Mouse (Mus musculus) kidney, embryonic 14.5 days (tissue): ENCODE data around the gene Gfod2. TPM values are rescaled to one million over a fixed set of nuclear protein-coding genes. Genes with fewer than 3 reads are reported as not detected.
A peak's percentile ranks its signal among the peaks of the same experiment; 100 is the strongest.

Experiments used
- ATAC-seq: fragments of 200-750 bp; cut with Nextera tagmentation; 2 replicates; pipeline ENCODE4 v1.8.0; 2017; ENCODE audit warnings: moderate number of reproducible peaks, mild to moderate bottlenecking, moderate TSS enrichment, moderate library complexity; ENCODE audit not compliant: low FRiP score, low TSS enrichment
- H3K27ac ChIP-seq: fragments of 300-500 bp; sonication (generic); 2 replicates; pipeline ENCODE4 v1.5.1; 2014; ENCODE audit warnings: low read depth, mild to moderate bottlenecking, low read length, moderate library complexity, mixed read lengths
- H3K27me3 ChIP-seq: fragments of 300-500 bp; sonication (generic); 2 replicates; pipeline ENCODE4 v1.6.1; 2014; ENCODE audit warnings: mild to moderate bottlenecking, low read length; ENCODE audit not compliant: control insufficient read depth, insufficient read depth
- H3K36me3 ChIP-seq: fragments of 300-500 bp; sonication (generic); 2 replicates; pipeline ENCODE4 v1.6.1; 2014; ENCODE audit warnings: low read length, mixed read lengths; ENCODE audit not compliant: control insufficient read depth, insufficient read depth
- H3K4me1 ChIP-seq: fragments of 300-500 bp; sonication (generic); 2 replicates; pipeline ENCODE4 v1.6.1; 2014; ENCODE audit warnings: low read length, mixed read lengths; ENCODE audit not compliant: control insufficient read depth, insufficient read depth
- H3K4me2 ChIP-seq: fragments of 300-500 bp; sonication (generic); replicated peaks from 2 replicates; pipeline ENCODE4 v1.6.1; 2014; ENCODE audit warnings: low read depth, mild to moderate bottlenecking, low read length
- H3K4me3 ChIP-seq: fragments of 300-500 bp; sonication (generic); 2 replicates; pipeline ENCODE4 v1.5.1; 2014; ENCODE audit warnings: mild to moderate bottlenecking, low read length
- H3K9ac ChIP-seq: fragments of 300-500 bp; sonication (generic); 2 replicates; pipeline ENCODE4 v1.6.1; 2014; ENCODE audit warnings: low read depth, mild to moderate bottlenecking, low read length, moderate library complexity
- H3K9me3 ChIP-seq: fragments of 300-500 bp; sonication (generic); 2 replicates; pipeline ENCODE4 v1.6.1; 2016; ENCODE audit warnings: low read length; ENCODE audit not compliant: control insufficient read depth
- WGBS: fragments of 180-500 bp; shearing (Covaris S2); extraction: QIAGEN DNeasy Blood & Tissue Kit; methylation state at CpG from one replicate; pipeline ENCODE4 v1.1.7; 2014; 5-methylcytosine and 5-hydroxymethylcytosine counted together
- polyA plus RNA-seq: library from polyadenylated mRNA; unstranded; fragments of >200 nt; fragmentation: Nextera tagmentation; extraction: Ambion mirVana; gene quantifications from 2 replicates; pipeline ENCODE4 v1.2.1, GENCODE M21; 2014

The Gfod2 gene
- polyA plus RNA-seq, 1 experiment from 2014 or later: 15.8 TPM

DNA sequence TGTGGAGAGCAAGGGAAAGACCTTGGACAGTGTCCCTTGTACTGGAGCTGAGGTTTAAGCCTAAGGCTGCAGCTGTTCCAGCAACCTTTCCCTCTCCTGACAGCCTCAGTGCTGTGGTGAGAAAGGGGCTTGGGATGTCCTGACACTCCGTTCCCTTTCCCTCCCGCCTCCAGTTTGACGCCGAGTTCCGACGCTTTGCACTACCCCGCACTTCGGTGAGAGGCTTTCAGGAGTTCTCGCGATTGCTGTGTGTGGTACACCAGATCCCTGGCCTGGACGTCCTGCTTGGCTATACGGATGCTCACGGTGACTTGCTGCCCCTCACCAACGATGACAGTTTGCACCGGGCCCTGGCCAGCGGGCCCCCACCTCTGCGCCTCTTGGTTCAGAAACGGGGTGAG, 56.5 kb downstream of the Gfod2 start:
- Histone ChIP-seq H3K9ac (peak overlapping the region; percentile 63), H3K36me3 (peaks cover 34% of the 10 kb centered on the region), H3K4me1 (peaks cover 15% of the 10 kb centered on the region), H3K4me3 (peak overlapping the region; percentile 47), H3K27me3 (no peaks in the 10 kb centered on the region), H3K27ac (peak overlapping the region; percentile 52; the same call in 1 of the 2 replicates), H3K9me3 (no peaks in the 10 kb centered on the region), H3K4me2 (peak overlapping the region; percentile 82)
- peak; percentile 11 for ATAC-seq
- WGBS: 44% methylated on average over 18 of the region's 18 CpGs

DNA sequence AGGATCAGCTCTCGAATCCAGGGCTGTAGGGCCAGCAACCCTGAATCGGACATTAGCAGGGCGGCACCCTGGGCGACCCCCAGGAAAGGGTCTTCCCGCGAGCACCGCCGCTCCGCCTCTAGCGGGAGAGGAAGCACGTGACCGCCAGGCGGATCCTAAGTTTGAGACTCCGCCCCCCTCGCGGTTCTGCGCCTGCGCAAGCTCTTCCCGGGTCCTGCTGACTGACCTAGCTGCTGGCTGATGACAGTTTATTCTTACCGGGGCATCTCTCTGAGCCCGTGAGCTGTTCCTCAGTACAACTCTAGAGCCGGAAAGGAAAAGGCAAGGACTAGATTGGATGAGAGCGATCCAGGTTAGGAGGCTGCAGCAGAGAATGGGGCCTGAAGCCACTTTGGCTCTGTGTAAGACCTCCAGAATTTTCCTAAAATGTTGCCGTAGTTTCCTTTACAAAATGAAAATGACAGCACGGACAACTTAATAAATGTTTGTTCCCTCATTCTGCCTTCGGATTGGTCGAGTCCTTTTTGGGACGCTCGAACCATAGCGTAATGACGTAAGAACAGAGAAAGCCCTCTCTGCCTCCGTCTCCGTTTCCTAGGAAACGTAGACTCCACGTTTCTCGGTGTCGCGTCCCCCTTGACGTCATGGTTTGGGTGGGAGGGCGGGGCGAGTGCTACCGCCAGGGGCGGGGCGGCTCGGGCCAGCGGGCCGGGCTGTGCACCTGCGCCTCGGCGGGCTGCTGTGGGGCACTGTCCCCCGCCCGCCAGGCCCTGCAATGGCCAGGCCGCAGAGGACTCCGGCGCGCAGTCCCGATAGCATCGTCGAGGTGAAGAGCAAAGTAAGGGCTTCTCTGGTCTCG, 57.3 kb downstream of the Gfod2 start, which contains the start of the genes Acd and Pard6a:
TSS of gene Acd (minus strand) at position 137 of the 859 bp plus-strand sequence.
TSS of gene Pard6a (plus strand) at position 183 of the 859 bp plus-strand sequence.
- under 1% methylated on average over 60 of the region's 60 CpGs for WGBS
- H3K4me2 ChIP-seq: peak within 1 kb of the TSS; percentile 82
- peak; percentile 74 for ATAC-seq
- H3K9me3 ChIP-seq: no peaks in the 10 kb centered on the region
- peaks cover 42% of the 10 kb centered on the region for H3K36me3 ChIP-seq
- H3K27ac ChIP-seq: peak within 1 kb of the TSS; percentile 90
- peak within 1 kb of the TSS; percentile 47 for H3K4me3 ChIP-seq
- peaks cover 15% of the 10 kb centered on the region for H3K4me1 ChIP-seq
- H3K27me3 ChIP-seq: no peaks in the 10 kb centered on the region
- peak within 1 kb of the TSS; percentile 63 for H3K9ac ChIP-seq

DNA sequence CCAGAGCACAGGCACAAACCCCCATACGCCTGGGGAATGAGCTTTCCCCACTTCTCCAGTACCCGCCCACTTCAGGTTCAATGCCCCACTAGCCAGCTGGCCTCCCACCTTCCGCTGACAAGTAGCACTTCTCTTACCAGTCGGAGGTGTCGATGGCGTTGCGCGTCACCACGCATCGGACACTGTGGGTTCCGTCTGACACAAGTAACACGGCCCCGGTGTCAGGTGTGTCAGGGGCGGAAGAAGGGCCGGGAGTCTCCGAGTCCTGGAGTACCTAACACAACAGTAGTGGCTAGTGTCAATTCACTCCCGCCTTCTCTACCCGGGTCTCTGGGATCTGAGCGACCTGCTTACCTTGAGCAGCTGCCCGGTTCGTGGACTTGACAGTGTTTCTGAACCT, 57.9 kb downstream of the Gfod2 start:
- Histone ChIP-seq H3K4me3 (peak overlapping the region; percentile 47), H3K9me3 (no peaks in the 10 kb centered on the region), H3K4me1 (peaks cover 15% of the 10 kb centered on the region), H3K27me3 (no peaks in the 10 kb centered on the region), H3K4me2 (peak overlapping the region; percentile 82), H3K9ac (peak overlapping the region; percentile 63), H3K27ac (peak overlapping the region; percentile 90; the same call in 1 of the 2 replicates), H3K36me3 (peaks cover 42% of the 10 kb centered on the region)
- ATAC-seq: peak; percentile 58
- 0% methylated on average over 21 of the region's 21 CpGs for WGBS

DNA sequence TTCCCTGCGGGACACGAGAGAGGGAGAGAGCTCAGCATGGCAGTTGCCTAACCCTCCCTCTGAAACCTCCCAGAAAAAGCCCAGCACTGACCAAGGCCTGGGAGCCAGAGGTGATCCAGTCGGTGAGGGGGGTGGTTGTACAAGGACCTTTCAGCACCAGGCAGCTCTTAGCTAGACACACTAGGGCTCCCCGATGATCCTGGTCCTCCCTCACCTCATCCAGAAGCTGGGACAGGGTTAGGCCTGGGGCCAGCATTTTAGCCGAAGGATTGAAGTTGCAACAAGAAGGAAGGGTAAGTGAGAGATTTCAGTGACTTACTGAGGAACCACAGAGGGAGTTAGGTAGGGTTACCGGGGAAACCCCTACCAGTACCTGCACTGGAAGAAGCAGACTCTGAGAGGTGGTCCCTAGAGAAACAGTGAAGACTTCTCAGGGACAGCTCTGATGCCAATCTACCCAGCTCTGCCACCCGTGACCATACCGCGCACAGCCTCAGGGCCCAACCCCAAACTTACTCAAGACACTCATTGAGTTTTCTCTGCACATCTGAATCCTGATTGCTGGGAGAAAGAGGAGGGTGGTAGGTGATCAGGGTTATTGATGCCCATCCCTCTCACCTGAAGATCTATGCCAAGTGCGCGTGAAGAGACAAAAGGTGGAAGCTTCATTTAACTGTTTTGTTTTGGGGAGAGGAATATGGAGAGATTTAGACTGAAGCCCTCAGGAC, 58.8 kb downstream of the Gfod2 start:
- Histone ChIP-seq H3K36me3 (peaks cover 42% of the 10 kb centered on the region), H3K27ac (no peak overlapping the region), H3K4me1 (peaks cover 17% of the 10 kb centered on the region), H3K9me3 (no peaks in the 10 kb centered on the region), H3K27me3 (no peaks in the 10 kb centered on the region), H3K4me2 (peak overlapping the region; percentile 82), H3K4me3 (peak overlapping the region; percentile 47), H3K9ac (peak overlapping the region; percentile 63; the same call in 1 of the 2 replicates)
- no peak for ATAC-seq
- WGBS: 90% methylated on average over 11 of the region's 11 CpGs

DNA sequence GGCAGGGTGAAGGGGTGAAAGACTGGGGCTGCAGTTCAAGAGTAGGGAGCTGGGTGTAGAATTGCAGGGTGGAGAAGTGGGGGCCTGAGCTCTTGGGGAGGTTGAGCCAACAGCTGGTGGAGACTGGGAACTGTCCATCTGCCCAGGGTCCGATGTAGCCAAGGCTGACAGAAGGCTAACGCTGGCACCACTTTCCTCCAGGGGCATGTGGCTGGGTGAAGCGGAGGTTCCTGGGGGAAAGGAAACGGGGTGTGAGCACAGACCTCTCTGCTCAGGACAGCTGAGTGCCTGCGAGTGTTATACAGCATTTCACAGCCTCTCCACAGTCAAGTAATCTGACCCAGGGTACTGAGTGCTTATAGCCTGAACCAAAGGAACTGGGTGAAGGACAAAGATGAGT, 59.7 kb downstream of the Gfod2 start:
- H3K9ac ChIP-seq: no peak overlapping the region
- ATAC-seq: no peak
- H3K27me3 ChIP-seq: no peaks in the 10 kb centered on the region
- no peak overlapping the region for H3K4me2 ChIP-seq
- peaks cover 26% of the 10 kb centered on the region for H3K4me1 ChIP-seq
- H3K27ac ChIP-seq: no peak overlapping the region
- H3K9me3 ChIP-seq: no peaks in the 10 kb centered on the region
- no peak overlapping the region for H3K4me3 ChIP-seq
- H3K36me3 ChIP-seq: peaks cover 36% of the 10 kb centered on the region
- 88% methylated on average over 5 of the region's 5 CpGs for WGBS

DNA sequence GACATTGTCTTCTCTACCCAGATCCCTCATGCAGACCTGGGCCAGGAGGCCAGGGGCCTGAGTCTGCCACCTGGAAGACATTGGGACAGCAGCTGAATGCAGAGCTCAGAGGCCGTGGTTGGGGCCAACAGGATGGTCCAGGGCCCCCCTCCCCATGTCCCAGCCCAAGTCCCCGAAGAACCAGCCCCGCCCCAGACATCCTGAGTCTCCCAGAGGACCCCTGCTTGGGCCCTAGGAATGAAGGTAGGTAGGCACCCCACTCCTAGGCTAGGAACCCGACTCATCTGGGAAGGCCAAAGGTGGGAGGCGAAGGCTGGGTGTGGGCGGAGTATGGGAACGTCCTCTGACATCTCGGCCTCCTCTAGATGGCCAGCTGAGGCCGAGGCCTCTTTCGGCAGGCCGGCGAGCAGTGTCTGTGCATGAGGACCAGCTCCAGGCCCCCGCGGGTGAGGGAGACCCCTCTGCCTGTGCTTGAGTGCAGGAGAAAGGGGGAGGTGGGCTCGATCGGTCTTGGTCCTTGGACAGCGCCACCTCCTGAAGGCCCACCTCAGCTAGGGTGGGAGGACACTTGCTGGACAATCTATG, 61.2 kb downstream of the Gfod2 start:
- WGBS: 86% methylated on average over 17 of the region's 17 CpGs
- H3K4me3 ChIP-seq: no peak overlapping the region
- ATAC-seq: no peak
- no peak overlapping the region for H3K27ac ChIP-seq
- peaks cover 27% of the 10 kb centered on the region for H3K4me1 ChIP-seq
- H3K9ac ChIP-seq: no peak overlapping the region
- H3K36me3 ChIP-seq: peaks cover 28% of the 10 kb centered on the region
- H3K4me2 ChIP-seq: no peak overlapping the region
- H3K27me3 ChIP-seq: no peaks in the 10 kb centered on the region
- H3K9me3 ChIP-seq: peaks cover 4% of the 10 kb centered on the region; the same call in 1 of the 2 replicates

DNA sequence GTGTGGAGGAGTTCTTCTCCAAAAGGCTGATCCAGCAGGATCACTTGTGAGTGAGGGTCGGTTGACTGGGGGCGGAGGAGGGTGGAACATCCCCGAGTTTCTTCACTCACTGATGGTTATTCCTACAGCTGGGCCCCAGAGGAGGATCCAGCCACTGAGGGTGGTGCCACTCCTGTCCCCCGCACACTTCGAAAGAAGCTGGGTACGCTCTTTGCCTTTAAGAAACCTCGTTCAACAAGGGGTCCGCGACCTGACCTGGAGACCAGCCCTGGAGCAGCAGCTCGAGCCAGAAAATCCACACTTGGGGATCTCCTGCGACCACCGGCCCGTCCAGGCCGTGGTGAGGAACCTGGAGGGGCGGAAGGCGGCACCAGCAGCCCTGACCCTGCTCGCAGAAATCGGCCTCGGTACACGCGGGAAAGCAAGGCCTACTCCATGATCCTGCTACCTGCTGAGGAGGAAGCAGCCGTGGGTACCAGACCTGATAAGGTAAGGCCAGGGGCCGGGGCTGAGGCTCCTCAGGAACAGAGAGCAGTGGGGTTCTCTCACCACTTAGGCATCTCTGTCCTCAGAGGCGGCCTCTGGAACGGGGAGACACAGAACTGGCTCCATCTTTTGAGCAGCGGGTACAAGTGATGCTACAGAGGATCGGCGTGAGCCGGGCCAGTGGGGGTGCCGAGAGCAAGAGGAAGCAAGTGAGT, 63.2 kb downstream of the Gfod2 start:
- Histone ChIP-seq H3K4me3 (no peak overlapping the region), H3K36me3 (peaks cover 28% of the 10 kb centered on the region), H3K9me3 (peaks cover 4% of the 10 kb centered on the region; the same call in 1 of the 2 replicates), H3K27ac (no peak overlapping the region), H3K4me1 (peaks cover 20% of the 10 kb centered on the region), H3K9ac (no peak overlapping the region), H3K27me3 (no peaks in the 10 kb centered on the region), H3K4me2 (no peak overlapping the region)
- no peak for ATAC-seq
- 83% methylated on average over 30 of the region's 30 CpGs for WGBS

DNA sequence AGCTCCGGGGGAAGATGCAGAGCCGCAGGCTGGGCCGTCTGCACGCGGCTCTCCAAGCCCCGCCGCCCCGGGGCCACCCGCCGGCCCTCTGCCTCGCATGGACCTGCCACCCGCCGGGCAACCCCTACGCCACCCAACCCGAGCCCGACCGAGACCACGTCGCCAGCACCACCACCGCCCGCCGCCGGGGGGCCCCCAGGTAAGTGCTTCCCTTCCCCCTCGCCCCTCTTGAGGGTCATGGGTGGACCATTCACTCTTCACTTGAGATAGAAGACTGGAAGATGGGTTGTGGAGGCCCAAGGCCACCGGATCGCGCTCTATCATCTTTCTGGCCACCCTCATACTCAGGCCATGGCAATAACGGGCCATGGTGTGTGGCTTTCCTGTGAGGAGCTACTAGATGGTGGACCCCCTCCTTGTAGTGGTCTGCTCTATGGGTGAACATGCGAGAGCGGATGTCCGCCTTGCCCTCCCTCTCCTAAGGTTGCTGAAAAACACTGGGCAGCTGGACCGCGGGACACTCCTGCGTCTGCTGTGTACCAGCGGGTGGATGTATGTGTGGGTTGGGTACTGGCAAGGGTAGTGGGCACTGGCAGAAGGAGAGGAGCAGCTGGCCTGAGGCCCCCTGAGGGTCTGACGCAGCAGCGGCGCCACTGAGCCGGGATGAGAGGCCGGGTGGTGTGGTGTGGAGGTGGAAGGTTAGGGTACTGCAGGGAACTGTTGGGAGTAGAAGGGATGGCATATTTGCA, 64.2 kb downstream of the Gfod2 start:
- H3K36me3 ChIP-seq: peaks cover 28% of the 10 kb centered on the region
- H3K9me3 ChIP-seq: peaks cover 4% of the 10 kb centered on the region; the same call in 1 of the 2 replicates
- H3K27ac ChIP-seq: no peak overlapping the region
- H3K27me3 ChIP-seq: no peaks in the 10 kb centered on the region
- ATAC-seq: peak; percentile 12
- peak overlapping the region; percentile 96 for H3K4me2 ChIP-seq
- peak overlapping the region; percentile 43 for H3K4me3 ChIP-seq
- peak overlapping the region; percentile 51; the same call in 1 of the 2 replicates for H3K9ac ChIP-seq
- WGBS: 11% methylated on average over 38 of the region's 40 CpGs
- H3K4me1 ChIP-seq: peaks cover 12% of the 10 kb centered on the region
